Mouse (Mus musculus): ENCODE measurements around the gene Mrtfb. TPM values are rescaled to one million over a fixed set of nuclear protein-coding genes. Genes with fewer than 3 reads are reported as not detected.

Gene Mrtfb
- polyA plus RNA-seq, 1 experiment = 8.5 TPM

DNA sequence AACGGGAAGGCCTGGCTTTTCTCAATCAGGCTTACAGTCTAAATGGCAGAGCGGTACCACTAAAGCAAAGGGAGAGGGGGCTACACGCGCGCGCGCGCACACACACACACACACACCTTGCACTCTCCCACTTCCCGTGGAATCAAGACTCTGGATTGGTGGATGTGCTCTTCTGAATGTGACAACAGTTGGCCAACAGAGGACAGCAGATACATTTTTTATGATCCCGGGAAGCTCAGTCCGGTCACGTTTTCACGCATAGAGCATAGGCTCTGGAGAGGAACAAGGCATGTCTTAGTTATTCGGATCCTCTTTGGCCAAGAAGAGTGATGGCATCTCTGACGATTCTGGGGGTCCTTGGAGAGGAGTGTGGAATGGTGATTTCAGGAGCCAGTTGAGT lies 190.2 kb downstream of the Mrtfb start:
- Histone ChIP-seq H3K4me3 (ENCODE audit: low read depth, low read length) (no peak overlapping the region), H3K27ac (ENCODE audit: insufficient read depth, low read depth, low read length) (no peak overlapping the region), H3K36me3 (ENCODE audit: control insufficient read depth, insufficient read depth, low read length) (no peaks in the 10 kb centered on the region), H3K4me1 (ENCODE audit: control insufficient read depth, insufficient read depth, insufficient read length, low read length) (peaks cover 6% of the 10 kb centered on the region; the same call in 1 of the 2 replicates), H3K27me3 (ENCODE audit: control insufficient read depth, insufficient read depth, low read length) (peaks cover 16% of the 10 kb centered on the region)
- TF ChIP-seq POLR2A (IDR thresholded peaks at IDR 0.05; ENCODE audit: low read depth, low read length) (no peak), CTCF (IDR thresholded peaks at IDR 0.05; ENCODE audit: extremely low read depth, insufficient read length, insufficient replicate concordance, low read depth, low read length) (no peak)
- 37% methylated on average over 15 of the region's 15 CpGs for WGBS

DNA sequence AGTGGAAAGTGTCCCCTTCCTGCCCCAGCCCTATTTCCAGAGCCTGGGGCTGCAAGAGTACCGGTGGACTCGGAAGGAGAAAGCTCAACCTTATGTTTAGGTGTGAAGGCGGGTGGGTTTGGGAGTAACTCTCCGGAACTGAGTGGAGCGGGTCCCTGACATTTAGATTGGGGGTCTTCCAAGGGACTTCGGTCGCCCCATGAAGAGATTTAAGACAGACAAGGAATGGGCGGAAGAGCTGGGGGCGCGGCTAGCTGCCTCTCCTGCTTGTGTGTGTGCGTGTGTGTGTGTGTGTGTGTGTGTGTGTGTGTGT lies 190.6 kb downstream of the Mrtfb start:
- peaks cover 6% of the 10 kb centered on the region; the same call in 1 of the 2 replicates for H3K4me1 ChIP-seq (ENCODE audit: control insufficient read depth, insufficient read depth, insufficient read length, low read length)
- H3K4me3 ChIP-seq (ENCODE audit: low read depth, low read length) = peak overlapping the region; percentile 67

GRCm38 (mm10) chr16:13447284-13448050 lies 191.2 kb downstream of the Mrtfb start:
- Histone ChIP-seq H3K27me3 (ENCODE audit: control insufficient read depth, insufficient read depth, low read length) (peaks cover 16% of the 10 kb centered on the region), H3K27ac (ENCODE audit: insufficient read depth, low read depth, low read length) (no peak overlapping the region), H3K4me3 (ENCODE audit: low read depth, low read length) (peak overlapping the region; percentile 67), H3K36me3 (ENCODE audit: control insufficient read depth, insufficient read depth, low read length) (no peaks in the 10 kb centered on the region), H3K4me1 (ENCODE audit: control insufficient read depth, insufficient read depth, insufficient read length, low read length) (peaks cover 6% of the 10 kb centered on the region; the same call in 1 of the 2 replicates)
- 1% methylated on average over 41 of the region's 43 CpGs for WGBS
- TF ChIP-seq CTCF (IDR thresholded peaks at IDR 0.05; ENCODE audit: extremely low read depth, insufficient read length, insufficient replicate concordance, low read depth, low read length) (no peak), POLR2A (IDR thresholded peaks at IDR 0.05; ENCODE audit: low read depth, low read length) (no peak)

More for the DNA sequence above, 190.6 kb downstream of the Mrtfb start:
- Histone ChIP-seq H3K27ac (ENCODE audit: insufficient read depth, low read depth, low read length) (no peak overlapping the region), H3K27me3 (ENCODE audit: control insufficient read depth, insufficient read depth, low read length) (peaks cover 16% of the 10 kb centered on the region), H3K36me3 (ENCODE audit: control insufficient read depth, insufficient read depth, low read length) (no peaks in the 10 kb centered on the region)
- 14% methylated on average over 11 of the region's 11 CpGs for WGBS
- TF ChIP-seq CTCF (IDR thresholded peaks at IDR 0.05; ENCODE audit: extremely low read depth, insufficient read length, insufficient replicate concordance, low read depth, low read length) (no peak), POLR2A (IDR thresholded peaks at IDR 0.05; ENCODE audit: low read depth, low read length) (no peak)

GRCm38 (mm10) chr16:13448051-13448705 lies 191.9 kb downstream of the Mrtfb start:
- Histone ChIP-seq H3K4me1 (ENCODE audit: control insufficient read depth, insufficient read depth, insufficient read length, low read length) (peaks cover 6% of the 10 kb centered on the region; the same call in 1 of the 2 replicates), H3K36me3 (ENCODE audit: control insufficient read depth, insufficient read depth, low read length) (no peaks in the 10 kb centered on the region), H3K4me3 (ENCODE audit: low read depth, low read length) (peak overlapping the region; percentile 67), H3K27me3 (ENCODE audit: control insufficient read depth, insufficient read depth, low read length) (peaks cover 16% of the 10 kb centered on the region), H3K27ac (ENCODE audit: insufficient read depth, low read depth, low read length) (no peak overlapping the region)
- under 1% methylated on average over 51 of the region's 52 CpGs for WGBS
- TF ChIP-seq POLR2A (IDR thresholded peaks at IDR 0.05; ENCODE audit: low read depth, low read length) = no peak
- no peak for TF ChIP-seq CTCF (IDR thresholded peaks at IDR 0.05; ENCODE audit: extremely low read depth, insufficient read length, insufficient replicate concordance, low read depth, low read length)

DNA sequence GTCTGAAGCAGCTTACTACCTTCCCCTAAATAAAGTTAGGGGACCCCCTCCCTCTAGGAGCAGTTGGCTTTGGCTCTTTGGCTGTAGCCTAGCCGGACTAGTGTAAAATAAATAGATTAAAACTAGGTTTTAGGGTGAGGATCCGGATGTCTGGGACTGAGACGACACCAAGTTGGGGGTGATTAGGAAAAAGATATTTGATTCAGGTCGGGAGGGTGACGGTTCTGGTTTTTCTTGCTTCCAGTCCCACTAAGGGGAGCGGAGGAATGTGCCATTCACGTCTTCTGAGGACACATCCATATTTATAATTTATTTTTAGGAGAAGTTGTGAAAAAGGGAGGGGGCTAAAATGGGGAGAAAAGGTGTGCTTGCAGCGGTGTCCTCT lies 192.4 kb downstream of the Mrtfb start:
- Histone ChIP-seq H3K36me3 (ENCODE audit: control insufficient read depth, insufficient read depth, low read length) (no peaks in the 10 kb centered on the region), H3K27me3 (ENCODE audit: control insufficient read depth, insufficient read depth, low read length) (peaks cover 16% of the 10 kb centered on the region), H3K27ac (ENCODE audit: insufficient read depth, low read depth, low read length) (no peak overlapping the region), H3K4me1 (ENCODE audit: control insufficient read depth, insufficient read depth, insufficient read length, low read length) (peaks cover 6% of the 10 kb centered on the region; the same call in 1 of the 2 replicates), H3K4me3 (ENCODE audit: low read depth, low read length) (peak overlapping the region; percentile 67)
- TF ChIP-seq POLR2A (IDR thresholded peaks at IDR 0.05; ENCODE audit: low read depth, low read length) = no peak
- no peak for TF ChIP-seq CTCF (IDR thresholded peaks at IDR 0.05; ENCODE audit: extremely low read depth, insufficient read length, insufficient replicate concordance, low read depth, low read length)
- 43% methylated on average over 8 of the region's 8 CpGs for WGBS

DNA sequence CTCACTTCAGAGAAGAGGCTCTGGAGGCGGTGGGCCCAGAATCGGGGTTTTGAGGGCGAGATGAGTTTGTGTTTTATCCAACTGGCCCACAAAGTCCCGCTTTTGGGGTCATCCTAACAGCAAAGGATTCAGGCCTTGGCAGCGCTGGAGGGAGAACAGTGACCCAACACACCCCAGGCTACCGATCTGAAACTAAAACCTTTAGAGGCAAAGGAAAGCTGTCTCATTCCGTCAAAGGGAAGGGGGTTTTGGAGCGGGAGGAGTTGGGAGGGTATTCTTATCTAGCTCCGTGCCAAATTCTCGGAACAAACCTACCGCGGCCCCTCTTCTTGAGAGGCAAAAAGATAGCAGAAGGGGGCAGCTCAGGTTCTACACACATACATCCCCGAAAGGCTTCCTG lies 193.2 kb downstream of the Mrtfb start:
- no peak overlapping the region for H3K27ac ChIP-seq (ENCODE audit: insufficient read depth, low read depth, low read length)
- TF ChIP-seq POLR2A (IDR thresholded peaks at IDR 0.05; ENCODE audit: low read depth, low read length) (no peak), CTCF (IDR thresholded peaks at IDR 0.05; ENCODE audit: extremely low read depth, insufficient read length, insufficient replicate concordance, low read depth, low read length) (no peak)
- peaks cover 16% of the 10 kb centered on the region for H3K27me3 ChIP-seq (ENCODE audit: control insufficient read depth, insufficient read depth, low read length)
- 84% methylated on average over 13 of the region's 13 CpGs for WGBS
- H3K4me3 ChIP-seq (ENCODE audit: low read depth, low read length) = no peak overlapping the region
- no peaks in the 10 kb centered on the region for H3K36me3 ChIP-seq (ENCODE audit: control insufficient read depth, insufficient read depth, low read length)
- peaks cover 6% of the 10 kb centered on the region; the same call in 1 of the 2 replicates for H3K4me1 ChIP-seq (ENCODE audit: control insufficient read depth, insufficient read depth, insufficient read length, low read length)

DNA sequence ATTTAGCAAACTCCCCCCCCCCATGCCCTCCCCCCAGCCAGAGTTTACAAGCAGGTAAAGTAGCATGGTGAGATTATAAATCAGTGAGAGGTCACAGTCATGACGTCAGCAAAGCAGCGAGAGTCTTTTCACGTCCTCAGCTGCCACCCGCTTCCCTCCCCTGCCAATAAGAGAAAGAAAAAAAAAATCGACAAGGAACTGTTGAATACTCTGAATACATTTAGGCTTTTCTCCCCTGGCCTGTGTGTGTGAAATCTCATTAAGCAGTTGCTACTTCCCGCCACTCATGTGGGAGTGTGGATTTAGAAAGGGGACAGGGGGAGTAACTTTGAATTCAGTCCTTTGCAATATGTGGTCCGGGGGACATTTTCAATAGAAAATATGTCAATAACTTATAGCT lies 194.6 kb downstream of the Mrtfb start:
- H3K27me3 ChIP-seq (ENCODE audit: control insufficient read depth, insufficient read depth, low read length) = peaks cover 16% of the 10 kb centered on the region
- TF ChIP-seq CTCF (IDR thresholded peaks at IDR 0.05; ENCODE audit: extremely low read depth, insufficient read length, insufficient replicate concordance, low read depth, low read length) (no peak), POLR2A (IDR thresholded peaks at IDR 0.05; ENCODE audit: low read depth, low read length) (no peak)
- H3K4me1 ChIP-seq (ENCODE audit: control insufficient read depth, insufficient read depth, insufficient read length, low read length) = peaks cover 6% of the 10 kb centered on the region; the same call in 1 of the 2 replicates
- no peak overlapping the region for H3K4me3 ChIP-seq (ENCODE audit: low read depth, low read length)
- H3K36me3 ChIP-seq (ENCODE audit: control insufficient read depth, insufficient read depth, low read length) = no peaks in the 10 kb centered on the region
- 50% methylated on average over 7 of the region's 7 CpGs for WGBS
- H3K27ac ChIP-seq (ENCODE audit: insufficient read depth, low read depth, low read length) = no peak overlapping the region

Data from small intestine, adult 2 months (tissue).